Mouse (Mus musculus): ENCODE measurements around the gene Cela3b. TPM values are rescaled to one million over a fixed set of nuclear protein-coding genes. Genes with fewer than 3 reads are reported as not detected.
A peak's percentile ranks its signal among the peaks of the same experiment; 100 is the strongest.

The Cela3b gene
- polyA plus RNA-seq (2014; fragmentation: Nextera tagmentation; extraction: Ambion mirVana): not detected in 2 replicates

- H3K4me3 ChIP-seq (ENCODE audit: low read depth, low read length): no peak within 1 kb of the TSS
- DNase-seq (ENCODE audit: low spot score) (no peak), ATAC-seq (replicated peaks; ENCODE audit: low FRiP score) (no peak; the same call in 1 of the 2 replicates)
- no peak within 1 kb of the TSS for H3K9ac ChIP-seq (ENCODE audit: low read depth, low read length)
- no peaks in the 10 kb centered on the region for H3K27me3 ChIP-seq (replicated peaks; ENCODE audit: control insufficient read depth, insufficient read depth, low read length)
- no peaks in the 10 kb centered on the region for H3K36me3 ChIP-seq (ENCODE audit: control insufficient read depth, insufficient read depth, low read length)
- H3K4me2 ChIP-seq: no peak within 1 kb of the TSS
- WGBS: 46% methylated on average over 4 of the region's 4 CpGs
- H3K4me1 ChIP-seq (replicated peaks; ENCODE audit: control insufficient read depth, insufficient read depth, low read length): no peaks in the 10 kb centered on the region
- no peaks in the 10 kb centered on the region for H3K9me3 ChIP-seq (ENCODE audit: control insufficient read depth, low read length)
- H3K27ac ChIP-seq (ENCODE audit: low read depth, low read length): no peak within 1 kb of the TSS
These were observed at the start of gene Cela3b for GRCm38 (mm10) chr4:137430502-137430901. Gene Cela3b (minus strand): TSS chr4:137430540.

- Histone ChIP-seq H3K9ac (ENCODE audit: low read depth, low read length) (no peak overlapping the region), H3K4me1 (replicated peaks; ENCODE audit: control insufficient read depth, insufficient read depth, low read length) (peaks cover 87% of the 10 kb centered on the region), H3K27me3 (replicated peaks; ENCODE audit: control insufficient read depth, insufficient read depth, low read length) (no peaks in the 10 kb centered on the region), H3K36me3 (ENCODE audit: control insufficient read depth, insufficient read depth, low read length) (no peaks in the 10 kb centered on the region), H3K4me3 (ENCODE audit: low read depth, low read length) (no peak overlapping the region), H3K27ac (ENCODE audit: low read depth, low read length) (no peak overlapping the region; the same call in 1 of the 2 replicates), H3K9me3 (ENCODE audit: control insufficient read depth, low read length) (no peaks in the 10 kb centered on the region), H3K4me2 (peak overlapping the region; percentile 27; the same call in 1 of the 2 replicates)
- no peak for ATAC-seq (replicated peaks; ENCODE audit: low FRiP score)
- 6% methylated on average over 6 of the region's 6 CpGs for WGBS
- DNase-seq (ENCODE audit: low spot score): no peak
These were observed 49.4 kb upstream of the Cela3b start for GRCm38 (mm10) chr4:137479757-137480156.

GRCm38 (mm10) chr4:137478306-137478705 is 48.0 kb upstream of the Cela3b start:
- H3K27me3 ChIP-seq (replicated peaks; ENCODE audit: control insufficient read depth, insufficient read depth, low read length): no peaks in the 10 kb centered on the region
- no peak overlapping the region for H3K4me2 ChIP-seq
- no peaks in the 10 kb centered on the region for H3K36me3 ChIP-seq (ENCODE audit: control insufficient read depth, insufficient read depth, low read length)
- H3K4me1 ChIP-seq (replicated peaks; ENCODE audit: control insufficient read depth, insufficient read depth, low read length): peaks cover 86% of the 10 kb centered on the region
- ATAC-seq (replicated peaks; ENCODE audit: low FRiP score): no peak
- H3K27ac ChIP-seq (ENCODE audit: low read depth, low read length): 0 out of 2 replicates have a peak overlapping the region, but pooled peaks have one; percentile 19
- no peaks in the 10 kb centered on the region for H3K9me3 ChIP-seq (ENCODE audit: control insufficient read depth, low read length)
- DNase-seq (ENCODE audit: low spot score): no peak
- no peak overlapping the region for H3K9ac ChIP-seq (ENCODE audit: low read depth, low read length)
- WGBS: 52% methylated on average over 5 of the region's 5 CpGs
- H3K4me3 ChIP-seq (ENCODE audit: low read depth, low read length): no peak overlapping the region

- Histone ChIP-seq H3K4me2 (no peak overlapping the region), H3K36me3 (ENCODE audit: control insufficient read depth, insufficient read depth, low read length) (no peaks in the 10 kb centered on the region), H3K27me3 (replicated peaks; ENCODE audit: control insufficient read depth, insufficient read depth, low read length) (no peaks in the 10 kb centered on the region), H3K27ac (ENCODE audit: low read depth, low read length) (no peak overlapping the region), H3K9me3 (ENCODE audit: control insufficient read depth, low read length) (no peaks in the 10 kb centered on the region), H3K4me1 (replicated peaks; ENCODE audit: control insufficient read depth, insufficient read depth, low read length) (peaks cover 87% of the 10 kb centered on the region), H3K4me3 (ENCODE audit: low read depth, low read length) (no peak overlapping the region), H3K9ac (ENCODE audit: low read depth, low read length) (no peak overlapping the region; the same call in 1 of the 2 replicates)
- WGBS: 52% methylated on average over 6 of the region's 6 CpGs
- ATAC-seq (replicated peaks; ENCODE audit: low FRiP score) (no peak), DNase-seq (ENCODE audit: low spot score) (no peak)
These were observed 47.3 kb upstream of the Cela3b start for GRCm38 (mm10) chr4:137477611-137478010.

- 20% methylated on average over 17 of the region's 17 CpGs for WGBS
- Histone ChIP-seq H3K27me3 (replicated peaks; ENCODE audit: control insufficient read depth, insufficient read depth, low read length) (no peaks in the 10 kb centered on the region), H3K9ac (ENCODE audit: low read depth, low read length) (0 out of 2 replicates have a peak overlapping the region, but pooled peaks have one; percentile 16), H3K9me3 (ENCODE audit: control insufficient read depth, low read length) (no peaks in the 10 kb centered on the region), H3K4me3 (ENCODE audit: low read depth, low read length) (no peak overlapping the region), H3K36me3 (ENCODE audit: control insufficient read depth, insufficient read depth, low read length) (no peaks in the 10 kb centered on the region), H3K27ac (ENCODE audit: low read depth, low read length) (no peak overlapping the region), H3K4me2 (peak overlapping the region; percentile 41), H3K4me1 (replicated peaks; ENCODE audit: control insufficient read depth, insufficient read depth, low read length) (peaks cover 80% of the 10 kb centered on the region)
- DNase-seq (ENCODE audit: low spot score) (no peak), ATAC-seq (replicated peaks; ENCODE audit: low FRiP score) (no peak)
These were observed 46.5 kb upstream of the Cela3b start for GRCm38 (mm10) chr4:137476761-137477237.

GRCm38 (mm10) chr4:137476065-137476760 is 45.9 kb upstream of the Cela3b start:
- Histone ChIP-seq H3K36me3 (ENCODE audit: control insufficient read depth, insufficient read depth, low read length) (no peaks in the 10 kb centered on the region), H3K9me3 (ENCODE audit: control insufficient read depth, low read length) (no peaks in the 10 kb centered on the region), H3K27me3 (replicated peaks; ENCODE audit: control insufficient read depth, insufficient read depth, low read length) (no peaks in the 10 kb centered on the region), H3K9ac (ENCODE audit: low read depth, low read length) (no peak overlapping the region), H3K27ac (ENCODE audit: low read depth, low read length) (no peak overlapping the region; the same call in 1 of the 2 replicates), H3K4me3 (ENCODE audit: low read depth, low read length) (no peak overlapping the region), H3K4me2 (peak overlapping the region; percentile 41), H3K4me1 (replicated peaks; ENCODE audit: control insufficient read depth, insufficient read depth, low read length) (peaks cover 74% of the 10 kb centered on the region)
- WGBS: 32% methylated on average over 10 of the region's 10 CpGs
- DNase-seq (ENCODE audit: low spot score) (no peak), ATAC-seq (replicated peaks; ENCODE audit: low FRiP score) (no peak)

GRCm38 (mm10) chr4:137475271-137476050 is 45.1 kb upstream of the Cela3b start:
- H3K4me2 ChIP-seq: peak overlapping the region; percentile 21
- WGBS: 59% methylated on average over 13 of the region's 13 CpGs
- ATAC-seq (replicated peaks; ENCODE audit: low FRiP score): no peak

GRCm38 (mm10) chr4:137474694-137475093 is 44.4 kb upstream of the Cela3b start:
- H3K27me3 ChIP-seq (replicated peaks; ENCODE audit: control insufficient read depth, insufficient read depth, low read length): no peaks in the 10 kb centered on the region
- no peaks in the 10 kb centered on the region for H3K36me3 ChIP-seq (ENCODE audit: control insufficient read depth, insufficient read depth, low read length)
- H3K4me2 ChIP-seq: no peak overlapping the region
- no peak overlapping the region for H3K27ac ChIP-seq (ENCODE audit: low read depth, low read length)
- WGBS: 86% methylated on average over 7 of the region's 7 CpGs
- no peak for DNase-seq (ENCODE audit: low spot score)
- no peaks in the 10 kb centered on the region for H3K9me3 ChIP-seq (ENCODE audit: control insufficient read depth, low read length)
- no peak for ATAC-seq (replicated peaks; ENCODE audit: low FRiP score)
- H3K9ac ChIP-seq (ENCODE audit: low read depth, low read length): no peak overlapping the region
- no peak overlapping the region for H3K4me3 ChIP-seq (ENCODE audit: low read depth, low read length)
- H3K4me1 ChIP-seq (replicated peaks; ENCODE audit: control insufficient read depth, insufficient read depth, low read length): peaks cover 71% of the 10 kb centered on the region

More at GRCm38 (mm10) chr4:137475271-137476050, 45.1 kb upstream of the Cela3b start:
- H3K4me1 ChIP-seq (replicated peaks; ENCODE audit: control insufficient read depth, insufficient read depth, low read length): peaks cover 71% of the 10 kb centered on the region
- no peak overlapping the region for H3K4me3 ChIP-seq (ENCODE audit: low read depth, low read length)
- no peaks in the 10 kb centered on the region for H3K9me3 ChIP-seq (ENCODE audit: control insufficient read depth, low read length)
- no peak overlapping the region for H3K27ac ChIP-seq (ENCODE audit: low read depth, low read length)
- H3K27me3 ChIP-seq (replicated peaks; ENCODE audit: control insufficient read depth, insufficient read depth, low read length): no peaks in the 10 kb centered on the region
- no peak for DNase-seq (ENCODE audit: low spot score)
- no peak overlapping the region for H3K9ac ChIP-seq (ENCODE audit: low read depth, low read length)
- no peaks in the 10 kb centered on the region for H3K36me3 ChIP-seq (ENCODE audit: control insufficient read depth, insufficient read depth, low read length)

Measured in liver, embryonic 11.5 days (tissue).